Mouse (Mus musculus) lung, postnatal 0 days (tissue): ENCODE data around the gene Erich2.

Experiments
- CTCF ChIP-seq: IDR thresholded peaks from 2 replicates; pipeline ENCODE4 v1.5.1; 2016; ENCODE audit warnings: antibody characterized with exemption, mild to moderate bottlenecking
- EP300 ChIP-seq: IDR thresholded peaks from 2 replicates; pipeline ENCODE4 v1.6.1; 2016; ENCODE audit warnings: antibody characterized with exemption, mild to moderate bottlenecking, control low read depth

DNA sequence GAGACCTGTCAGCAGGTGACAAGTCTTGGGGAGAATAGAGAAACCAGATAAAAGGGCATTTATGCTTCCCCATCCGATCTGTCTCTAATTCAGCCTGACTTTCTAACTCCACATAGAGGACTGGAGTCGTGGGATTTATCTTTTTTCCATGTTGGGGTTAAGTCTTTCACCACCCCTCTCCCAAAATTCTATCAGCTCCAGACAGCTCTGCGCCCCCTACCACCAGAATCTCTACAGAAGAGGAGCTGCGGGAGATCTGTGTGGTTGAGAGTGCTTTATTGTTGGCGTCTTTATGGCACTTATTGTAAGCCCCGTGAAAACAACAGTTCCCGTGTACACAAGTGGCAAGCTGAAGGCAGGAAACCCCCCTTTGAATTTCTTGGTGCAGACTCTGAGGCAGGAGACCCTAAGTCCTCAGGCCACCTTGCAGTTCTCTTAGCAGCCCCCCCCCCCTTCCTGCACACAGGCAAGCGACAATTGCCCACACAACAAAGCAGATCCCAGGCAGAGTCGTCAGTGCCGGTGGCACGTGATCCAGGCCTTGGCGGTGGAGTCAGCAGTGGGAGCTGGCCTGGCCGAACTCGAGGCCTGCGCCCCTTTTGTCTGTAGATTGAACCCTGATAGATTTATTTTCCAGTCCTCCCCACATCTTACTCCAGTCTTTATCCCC, 56.2 kb downstream of the Erich2 start:
- TF ChIP-seq CTCF (no peak), EP300 (no peak)
